Mouse (Mus musculus): ENCODE results near the gene Hacd2. TPM values are rescaled to one million over a fixed set of nuclear protein-coding genes. Genes with fewer than 3 reads are reported as not detected.

Gene Hacd2
- 10 to 100 TPM; 30.4 to 35.9 TPM for total RNA-seq (2021)
- long read RNA-seq, partial matches to known transcripts = 5 of 8 reads
- long read RNA-seq, other reads (novel, unspliced or antisense) = 2 of 8 reads

- DNase-seq (ENCODE audit: low spot score in 2 of 2) = peak; percentile 93 to 95
Measured at GRCm38 (mm10) chr16:35022242-35023137, at the start of gene Hacd2. TSS of gene Hacd2 (plus strand) at chr16:35022428.

DNA sequence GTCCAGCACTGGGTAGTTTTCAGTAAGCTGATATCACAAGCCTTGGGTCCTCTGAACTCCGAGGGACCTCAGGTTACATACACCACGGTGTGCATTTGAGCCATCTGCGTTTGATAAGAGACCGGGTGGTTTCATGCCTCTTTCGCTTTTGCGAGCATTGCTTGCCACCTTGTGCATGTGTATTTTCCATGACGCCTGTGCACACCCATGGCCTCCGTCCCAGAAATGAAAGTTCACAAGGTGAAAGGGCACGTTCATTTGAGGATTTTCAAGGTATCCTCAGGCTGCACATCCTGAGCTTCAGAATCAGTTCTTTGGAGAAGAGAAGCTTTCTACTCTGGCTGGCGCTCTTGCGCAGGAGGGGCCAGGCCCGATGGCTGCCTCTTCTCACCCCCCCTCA, 49.8 kb upstream of the Hacd2 start:
- no peak for DNase-seq (ENCODE audit: low spot score in 2 of 2)

- no peak for DNase-seq (ENCODE audit: low spot score in 2 of 2)
Measured at GRCm38 (mm10) chr16:34975544-34975943, 46.7 kb upstream of the Hacd2 start.

- DNase-seq (ENCODE audit: low spot score in 2 of 2) = no peak
Measured at GRCm38 (mm10) chr16:34976630-34977029, 45.6 kb upstream of the Hacd2 start.

- no peak for DNase-seq (ENCODE audit: low spot score in 2 of 2)
Measured at GRCm38 (mm10) chr16:34978018-34978417, 44.2 kb upstream of the Hacd2 start.

DNA sequence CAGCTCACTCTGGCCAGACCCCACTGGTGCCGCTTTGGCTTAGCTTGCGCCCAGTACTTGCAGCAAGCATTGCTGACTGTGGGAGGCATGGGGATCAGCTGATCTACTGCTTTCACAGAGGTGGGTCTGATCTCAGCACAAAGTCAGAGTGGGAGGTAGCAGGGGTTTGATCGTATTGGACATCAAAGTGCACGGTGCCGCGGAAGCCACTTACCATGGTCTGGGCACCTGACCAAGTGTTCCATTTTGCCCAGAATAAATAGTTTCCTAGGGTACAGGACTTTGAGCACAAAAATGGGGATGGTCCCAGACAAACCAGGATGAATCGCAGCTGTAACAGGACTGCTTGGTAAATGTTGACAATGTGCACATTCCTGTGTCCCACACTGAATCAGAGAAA, 41.2 kb upstream of the Hacd2 start:
- peak in 1 of 2 experiments; percentile 34 for DNase-seq (ENCODE audit: low spot score in 2 of 2)

DNA sequence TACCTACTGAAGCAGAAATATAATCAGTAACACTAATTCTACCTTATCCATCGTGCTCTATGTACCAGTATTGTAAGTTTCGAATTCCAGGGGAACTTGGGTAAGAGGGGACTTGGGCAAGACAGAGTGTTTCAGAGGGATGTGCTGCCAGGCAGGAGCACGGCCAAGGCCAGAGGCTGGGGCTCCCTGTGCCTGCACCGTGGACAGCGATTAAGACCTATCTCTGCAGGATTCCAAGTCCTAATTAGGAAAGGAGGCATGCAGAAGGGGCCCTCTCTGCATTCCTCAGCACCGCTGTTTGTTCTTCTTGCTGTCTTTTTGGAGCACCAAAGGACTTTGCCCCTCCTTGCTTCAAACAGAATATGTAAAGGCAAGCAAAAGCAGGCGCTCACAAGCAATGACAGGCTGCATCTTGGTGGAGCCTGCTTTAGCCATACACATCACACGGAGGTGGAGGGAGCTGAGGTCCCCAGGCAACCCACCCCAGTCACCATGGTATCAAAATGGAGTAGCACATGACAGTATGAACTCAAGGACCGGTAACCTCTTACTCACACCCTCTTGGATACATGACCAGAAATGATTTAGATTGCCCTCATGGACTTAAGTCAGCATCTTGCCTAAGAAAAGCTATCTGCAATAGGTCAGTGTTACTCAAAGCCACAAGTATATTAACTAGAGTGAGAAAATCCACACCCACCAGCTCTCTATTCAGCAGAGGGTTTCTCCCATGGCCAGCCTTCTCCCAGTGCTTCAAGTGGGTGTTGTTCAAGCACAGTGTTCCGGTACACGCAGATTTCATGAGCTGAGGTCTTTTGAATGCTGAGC, 37.8 kb upstream of the Hacd2 start:
- DNase-seq (ENCODE audit: low spot score in 2 of 2) = peak in 1 of 2 experiments; percentile 73

DNA sequence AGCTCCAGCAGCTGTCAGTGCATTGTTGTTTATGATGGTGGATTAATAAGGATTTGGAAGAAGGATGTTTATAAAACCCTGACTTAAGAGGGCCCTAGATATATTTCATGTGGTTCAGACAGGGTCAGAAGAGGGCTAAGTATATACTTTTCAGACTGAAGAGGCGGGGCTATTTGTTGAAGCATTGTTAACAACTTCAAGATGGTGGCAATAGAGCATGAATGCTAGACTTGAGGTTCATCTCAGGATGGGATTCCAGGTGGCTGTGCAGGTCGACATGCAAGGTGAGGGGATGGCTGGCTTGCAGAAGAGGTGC, 37.2 kb upstream of the Hacd2 start:
- no peak for DNase-seq (ENCODE audit: low spot score in 2 of 2)

DNA sequence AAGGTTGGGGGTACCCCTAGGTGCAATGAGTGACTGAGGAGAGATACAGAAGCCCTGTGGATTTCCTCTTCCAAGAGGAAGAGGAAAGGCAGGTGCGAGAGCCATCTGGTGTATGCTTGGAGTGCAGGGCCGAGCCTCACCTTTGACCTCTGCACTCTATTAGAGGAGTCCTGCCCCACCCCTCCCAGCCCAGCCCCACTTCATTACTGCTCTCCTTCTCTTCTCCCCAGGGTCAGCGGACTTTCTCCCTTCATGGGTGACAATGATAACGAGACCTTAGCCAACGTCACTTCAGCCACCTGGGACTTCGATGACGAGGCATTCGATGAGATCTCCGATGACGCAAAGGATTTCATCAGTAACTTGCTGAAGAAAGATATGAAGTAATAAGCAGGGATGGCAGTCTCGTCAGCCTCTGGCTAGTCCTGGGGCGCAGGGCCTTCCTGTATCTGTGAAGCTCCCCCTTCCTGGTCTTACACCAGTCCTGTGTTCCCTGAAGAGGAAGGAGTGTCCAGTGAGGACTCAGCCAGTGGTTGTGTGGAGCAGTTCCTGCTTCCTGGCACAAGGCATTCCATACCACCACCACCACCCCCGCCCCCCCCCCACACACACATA, 35.9 kb upstream of the Hacd2 start:
- DNase-seq (ENCODE audit: low spot score in 2 of 2) = no peak

GRCm38 (mm10) chr16:34991365-34991764, 30.9 kb upstream of the Hacd2 start:
- no peak for DNase-seq (ENCODE audit: low spot score in 2 of 2)

DNA sequence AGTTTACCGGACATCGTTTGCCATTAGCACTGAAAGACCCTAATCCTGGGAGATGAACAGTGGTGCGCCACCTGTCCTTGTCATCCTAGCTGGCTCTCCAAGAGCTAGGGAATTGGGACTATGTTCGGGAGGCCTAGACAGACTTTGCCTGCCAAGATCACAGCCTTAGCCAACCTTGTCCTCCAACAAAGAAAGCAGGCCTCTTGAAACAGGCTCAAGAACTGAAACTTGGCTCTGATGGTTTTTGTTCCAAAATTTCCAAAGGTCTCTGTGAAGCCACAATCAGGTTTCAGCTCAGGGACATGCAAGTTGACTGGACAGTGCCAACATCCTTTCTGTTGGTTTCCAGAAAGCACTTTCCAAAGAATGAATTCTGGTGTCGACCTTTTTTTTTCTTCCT, 29.4 kb upstream of the Hacd2 start:
- DNase-seq (ENCODE audit: low spot score in 2 of 2) = peak in 1 of 2 experiments; percentile 46

DNA sequence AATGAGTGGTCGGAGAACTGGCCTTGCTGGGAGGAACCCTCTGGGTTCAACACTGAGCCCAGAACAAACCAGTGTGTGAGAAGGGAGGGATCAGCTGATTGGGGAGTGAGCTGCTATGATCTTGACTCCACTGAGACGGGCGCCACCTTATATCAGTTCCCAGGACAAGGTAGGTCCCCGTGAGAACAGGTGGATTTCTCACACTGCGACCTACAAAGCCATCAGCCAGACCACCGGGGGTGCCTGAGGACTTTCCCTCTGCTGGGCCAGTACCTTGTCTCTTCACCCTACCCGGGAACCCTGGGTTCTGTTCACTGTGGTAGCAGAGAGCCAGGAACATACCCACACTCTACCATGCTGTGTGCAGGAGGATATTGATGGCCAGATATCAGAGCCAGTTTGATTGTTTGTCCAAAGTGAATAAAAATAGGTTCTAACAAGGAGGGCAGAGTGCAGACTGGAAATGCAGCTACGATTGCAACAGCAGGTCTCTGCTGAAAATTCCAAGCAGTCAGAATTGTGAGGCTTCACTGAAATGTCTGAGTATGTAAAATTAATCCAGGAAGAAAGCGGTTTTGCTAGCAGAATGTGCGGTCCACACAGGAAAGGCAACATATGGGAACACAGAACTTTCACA, 28.4 kb upstream of the Hacd2 start:
- no peak for DNase-seq (ENCODE audit: low spot score in 2 of 2)

DNA sequence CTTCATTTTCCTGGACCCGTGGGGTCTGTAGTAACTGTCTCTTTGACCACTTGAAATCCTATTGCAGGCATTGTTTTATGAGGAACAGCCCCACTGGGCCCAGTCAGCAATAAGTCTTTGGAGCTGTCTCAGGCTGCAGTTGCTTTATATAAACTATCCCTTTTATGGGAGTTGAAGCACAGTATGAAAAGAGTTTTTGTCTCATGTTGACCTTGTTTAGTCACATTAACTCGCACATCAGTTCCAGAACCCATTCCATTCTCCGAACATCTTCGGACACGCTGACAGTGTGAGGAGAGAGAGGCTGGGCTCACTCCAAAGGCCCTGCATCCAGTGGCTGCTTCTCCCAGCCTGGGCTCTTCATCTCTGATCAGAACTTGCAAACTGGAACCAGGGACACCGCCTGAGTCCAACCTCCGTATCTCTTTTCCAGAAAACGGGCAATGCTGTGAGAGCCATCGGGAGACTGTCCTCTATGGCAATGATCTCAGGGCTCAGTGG, 27.5 kb upstream of the Hacd2 start:
- no peak for DNase-seq (ENCODE audit: low spot score in 2 of 2)

- peak; percentile 76 to 88 for DNase-seq (ENCODE audit: low spot score in 2 of 2)
Measured at GRCm38 (mm10) chr16:34996133-34996532, 26.1 kb upstream of the Hacd2 start.

GRCm38 (mm10) chr16:34997052-34997451, 25.2 kb upstream of the Hacd2 start:
- no peak for DNase-seq (ENCODE audit: low spot score in 2 of 2)

GRCm38 (mm10) chr16:34997576-34997975, 24.7 kb upstream of the Hacd2 start:
- DNase-seq (ENCODE audit: low spot score in 2 of 2) = no peak

- DNase-seq (ENCODE audit: low spot score in 2 of 2) = no peak
Measured at GRCm38 (mm10) chr16:34999016-34999415, 23.2 kb upstream of the Hacd2 start.

DNA sequence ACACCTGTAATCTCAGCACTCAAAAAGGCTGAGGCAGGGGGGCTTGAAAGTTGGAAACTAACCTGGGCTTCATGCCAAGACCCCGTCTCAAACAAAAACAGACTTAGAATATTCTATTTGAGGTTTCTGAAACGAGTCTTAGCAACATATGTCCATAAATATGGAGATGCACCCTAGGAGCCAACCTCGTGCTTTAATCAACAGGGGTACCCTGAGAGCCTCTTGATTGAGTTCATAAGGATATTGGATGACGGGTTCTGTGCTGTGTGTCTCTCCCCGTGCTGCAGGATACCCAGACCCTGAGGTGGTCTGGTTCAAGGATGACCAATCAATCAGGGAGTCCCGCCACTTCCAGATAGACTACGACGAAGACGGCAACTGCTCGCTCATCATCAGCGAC, 22.2 kb upstream of the Hacd2 start:
- no peak for DNase-seq (ENCODE audit: low spot score in 2 of 2)

DNA sequence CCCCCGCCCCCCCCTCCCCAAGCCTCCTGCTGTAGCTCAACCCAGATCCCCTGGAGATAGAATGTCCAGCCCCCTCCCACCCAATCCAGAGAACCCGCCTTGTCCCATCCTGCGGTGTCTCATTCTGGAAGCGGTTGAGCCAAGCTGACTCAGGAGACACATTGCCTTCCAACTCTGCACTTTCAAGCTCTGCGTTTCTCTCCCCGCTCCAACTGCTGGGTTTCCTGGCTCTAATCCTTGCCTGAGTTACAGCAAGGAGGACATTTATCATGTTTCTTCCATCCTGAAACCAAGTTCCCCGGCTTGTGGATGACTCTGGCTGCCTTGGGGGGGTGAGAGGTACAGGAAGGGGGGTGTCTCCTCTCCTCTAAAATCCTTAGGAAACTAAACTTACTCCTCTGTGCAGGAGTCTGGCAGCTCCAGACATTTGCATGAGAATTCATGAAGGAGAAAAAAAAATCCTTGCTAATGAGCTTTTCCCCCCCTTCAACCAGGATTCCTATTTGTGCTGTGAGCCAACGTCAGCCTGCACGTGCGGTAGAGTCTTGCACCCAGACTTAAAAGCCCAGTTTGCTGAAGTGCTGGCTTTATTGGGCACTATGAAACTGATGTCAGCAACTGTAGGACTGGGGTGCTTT, 21.2 kb upstream of the Hacd2 start:
- DNase-seq (ENCODE audit: low spot score in 2 of 2) = no peak

GRCm38 (mm10) chr16:35004356-35004755, 17.9 kb upstream of the Hacd2 start:
- DNase-seq (ENCODE audit: low spot score in 2 of 2) = no peak

GRCm38 (mm10) chr16:35004756-35005155, 17.5 kb upstream of the Hacd2 start:
- no peak for DNase-seq (ENCODE audit: low spot score in 2 of 2)
